Mouse (Mus musculus) c-Kit-positive CD71-negative TER-119-negative erythroid progenitor cells, embryonic 14.5 days (primary cell): ENCODE data around the gene Slc25a29.
A peak's percentile ranks its signal among the peaks of the same experiment; 100 is the strongest.
"Not testable (repeated sequence)": the region's sequence is repeated elsewhere in the genome, so short reads cannot be mapped to it uniquely, and the experiment has no call there.

Source experiments
- DNase-seq: peaks from one replicate; pipeline ENCODE4 v3.0.0-alpha.2; 2013; ENCODE audit warnings: low read depth

Gene Slc25a29

GRCm38 (mm10) chr12:108835840-108836409 is at the start of gene Slc25a29, which contains the start of gene Slc25a47:
TSS of gene Slc25a29 (minus strand) at chr12:108835883.
TSS of gene Slc25a47 (plus strand) at chr12:108836046.
- DNase-seq = peak; percentile 82

- no peak for DNase-seq
Measured at GRCm38 (mm10) chr12:108882776-108883175, 47.1 kb upstream of the Slc25a29 start.

DNA sequence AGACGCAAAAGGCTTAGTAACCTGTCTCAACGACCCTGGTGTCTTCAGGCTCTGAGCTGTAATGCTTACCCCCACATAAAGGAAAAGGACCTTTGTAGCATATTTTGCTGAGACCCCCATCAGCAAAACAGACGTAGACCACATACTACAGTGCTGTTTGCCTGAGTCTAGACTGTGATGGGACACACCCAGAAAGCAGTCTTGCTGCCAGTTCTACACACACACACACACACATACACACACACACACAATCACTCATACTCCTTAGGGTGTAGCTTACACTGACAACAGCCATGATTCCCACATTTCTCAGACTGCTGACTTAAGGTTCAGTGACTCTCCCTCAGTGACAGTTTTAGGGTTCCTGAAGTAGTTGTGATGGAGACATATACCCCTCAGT is 45.5 kb upstream of the Slc25a29 start:
- no peak for DNase-seq

- no peak for DNase-seq
Measured at GRCm38 (mm10) chr12:108880606-108881005, 44.9 kb upstream of the Slc25a29 start.

DNA sequence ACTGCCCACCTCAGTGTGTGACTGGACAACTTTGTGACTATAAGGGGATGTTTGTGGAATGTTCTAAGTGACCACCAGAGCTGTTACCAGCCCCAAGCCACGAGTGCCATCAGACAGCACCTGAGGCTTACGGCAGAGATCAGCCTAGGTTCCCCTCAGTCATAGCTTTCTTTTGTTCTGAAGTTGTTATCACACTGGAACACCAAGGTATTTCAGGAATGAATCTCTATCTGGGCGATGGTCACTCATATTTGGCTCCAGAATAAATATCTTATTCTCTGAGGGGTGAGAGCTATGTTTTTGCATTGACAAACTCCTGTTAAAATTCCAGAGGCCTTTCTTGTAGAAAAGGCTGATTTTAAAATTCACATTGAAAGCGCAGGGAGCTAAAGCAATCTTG is 43.5 kb upstream of the Slc25a29 start:
- DNase-seq = no peak

DNA sequence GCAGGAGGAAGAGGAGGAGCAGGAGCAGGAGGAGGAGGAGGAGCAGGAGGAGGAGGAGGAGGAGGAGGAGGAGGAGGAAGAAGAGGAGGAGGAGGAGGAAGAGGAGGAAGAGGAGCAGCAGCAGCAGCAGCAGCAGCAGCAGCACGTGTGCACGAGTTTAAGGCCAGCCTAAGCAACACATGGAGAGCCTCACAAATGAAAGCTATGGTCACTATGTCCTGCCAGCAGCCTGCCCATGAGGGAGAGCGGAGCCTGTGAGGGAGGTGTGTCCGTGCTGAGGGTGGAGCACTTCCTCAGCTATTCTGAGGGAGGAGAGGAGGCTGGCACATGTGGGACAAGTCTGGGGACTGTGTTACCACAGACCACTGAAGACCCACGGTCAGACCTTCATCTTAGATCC is 37.4 kb upstream of the Slc25a29 start:
- DNase-seq = no peak

DNA sequence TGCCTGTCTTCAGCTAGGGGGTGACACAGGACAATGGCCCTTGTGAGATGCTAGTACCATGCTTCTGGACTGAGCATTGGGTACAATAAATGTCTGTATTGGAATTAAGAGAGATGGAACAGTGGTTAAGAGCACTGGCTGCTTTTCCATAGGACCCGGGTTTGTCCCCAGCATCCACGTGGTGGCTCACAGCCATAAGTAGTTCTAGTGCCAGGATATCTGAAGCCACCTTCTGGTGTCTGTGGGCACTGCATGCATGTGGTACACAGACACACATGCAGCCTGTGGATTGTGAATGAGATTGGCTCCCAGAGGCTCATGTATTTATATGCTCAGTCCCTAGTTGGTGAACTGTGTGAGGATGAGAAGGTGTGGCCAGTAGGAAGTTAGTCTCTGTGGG is 33.9 kb upstream of the Slc25a29 start:
- DNase-seq = peak; percentile 8

- no peak for DNase-seq
Measured at GRCm38 (mm10) chr12:108865007-108865494, 29.4 kb upstream of the Slc25a29 start.

- no peak for DNase-seq
Measured at GRCm38 (mm10) chr12:108858486-108858885, 22.8 kb upstream of the Slc25a29 start.

DNA sequence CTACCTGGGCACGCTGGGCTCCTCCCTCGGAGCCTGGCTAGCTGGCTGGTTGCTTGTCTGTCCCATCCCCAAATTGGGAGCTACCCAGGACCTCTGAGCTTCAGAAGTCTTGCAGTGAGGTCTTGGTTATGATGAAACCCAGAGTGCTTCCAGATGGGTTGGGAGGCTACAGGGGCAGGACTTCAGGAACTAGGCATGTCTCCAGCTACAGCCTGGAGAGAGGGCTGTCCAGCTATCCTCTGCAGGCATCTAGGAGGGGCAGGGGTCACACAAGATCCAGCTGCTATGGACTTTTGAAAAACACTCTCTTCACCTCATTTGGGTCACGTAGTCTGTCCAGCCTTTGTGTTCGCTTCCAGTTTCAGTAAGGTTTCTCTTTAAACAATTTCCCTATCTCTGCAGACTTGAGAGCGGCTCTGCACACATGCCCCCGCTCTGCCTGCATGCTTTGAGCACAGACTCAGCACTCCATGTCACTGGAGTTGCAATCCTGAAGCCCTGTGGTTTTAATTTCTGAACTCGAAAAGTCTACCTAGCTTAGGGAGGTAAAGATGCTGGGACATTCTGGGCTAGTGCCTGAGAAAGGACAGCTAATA is 22.0 kb upstream of the Slc25a29 start:
- no peak for DNase-seq

DNA sequence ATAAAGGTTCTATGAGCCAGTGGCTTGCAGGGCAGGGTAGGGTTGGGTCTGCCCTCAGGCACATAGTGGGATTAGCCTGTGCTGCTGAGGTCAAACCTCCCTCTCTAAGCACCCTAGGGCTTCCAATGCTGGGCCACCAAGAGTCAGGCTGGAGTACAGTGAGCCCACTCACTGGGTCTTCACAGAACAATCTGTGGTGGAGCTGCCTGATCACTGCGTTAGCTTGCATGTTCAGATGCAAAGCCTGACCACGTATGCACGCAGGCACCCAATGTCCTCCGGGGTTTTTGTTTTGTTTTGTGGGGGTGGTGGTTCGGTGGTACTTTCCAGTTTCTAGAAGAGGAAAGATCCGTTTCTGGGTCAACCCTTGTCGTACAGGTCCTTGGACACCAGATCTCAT is 21.4 kb upstream of the Slc25a29 start:
- no peak for DNase-seq

DNA sequence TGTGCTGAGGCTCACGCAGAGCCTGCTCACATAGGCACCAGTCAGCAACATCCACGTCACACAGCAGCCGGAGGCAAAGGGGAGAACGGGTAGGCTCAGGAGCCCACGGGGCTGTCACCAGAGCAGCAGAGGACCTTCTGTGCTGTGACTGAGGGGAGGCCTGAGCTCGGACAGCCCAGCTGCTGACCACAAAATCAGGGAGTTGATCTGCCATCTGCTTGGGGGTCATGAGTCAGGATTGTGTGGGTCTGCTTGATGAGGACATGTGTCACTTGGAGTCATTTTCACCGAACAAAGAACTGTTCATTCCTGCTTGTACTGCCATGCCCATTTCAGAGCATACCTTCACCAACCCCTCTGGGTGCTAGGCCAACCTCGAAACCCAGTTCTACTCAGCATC is 20.5 kb upstream of the Slc25a29 start:
- no peak for DNase-seq

DNA sequence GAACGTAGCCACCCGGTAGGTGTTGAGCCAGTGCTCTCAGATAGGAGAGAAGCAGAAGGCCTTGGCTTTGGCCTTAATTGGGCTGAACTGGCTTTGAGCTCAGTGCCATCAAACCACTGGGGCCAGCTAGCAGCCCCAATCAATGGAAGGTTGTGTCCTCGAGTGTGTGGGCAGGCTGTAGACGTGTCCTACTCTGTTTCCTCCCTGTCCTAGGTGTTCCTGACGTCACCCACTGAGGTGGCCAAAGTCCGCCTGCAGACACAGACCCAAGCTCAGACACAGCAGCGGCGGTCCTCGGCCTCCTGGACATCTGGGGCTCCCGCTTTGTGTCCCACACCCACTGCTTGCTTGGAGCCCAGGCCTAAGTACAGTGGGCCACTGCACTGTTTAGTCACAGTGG is 19.4 kb upstream of the Slc25a29 start:
- no peak for DNase-seq

DNA sequence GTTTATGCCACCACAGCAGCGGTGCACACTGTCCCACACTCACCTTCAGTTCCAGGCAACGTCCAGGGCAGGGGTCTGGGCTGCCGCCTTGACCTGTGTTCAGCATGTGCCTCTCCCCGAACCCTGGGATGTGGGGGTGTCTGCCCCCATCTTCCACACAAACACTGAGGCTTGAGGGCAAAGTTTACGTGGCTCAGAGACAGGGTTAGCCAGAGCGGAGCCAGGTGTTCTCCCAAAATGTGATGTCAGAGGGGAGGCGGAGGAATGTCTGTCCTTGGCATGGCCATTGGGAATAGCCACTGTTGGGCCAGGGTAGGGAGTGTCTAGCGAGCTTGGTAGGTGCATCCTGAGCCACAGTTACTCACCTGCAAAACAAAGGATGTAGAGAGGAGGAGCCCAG is 17.1 kb upstream of the Slc25a29 start:
- DNase-seq = no peak

- DNase-seq = no peak
Measured at GRCm38 (mm10) chr12:108850886-108851285, 15.2 kb upstream of the Slc25a29 start.

DNA sequence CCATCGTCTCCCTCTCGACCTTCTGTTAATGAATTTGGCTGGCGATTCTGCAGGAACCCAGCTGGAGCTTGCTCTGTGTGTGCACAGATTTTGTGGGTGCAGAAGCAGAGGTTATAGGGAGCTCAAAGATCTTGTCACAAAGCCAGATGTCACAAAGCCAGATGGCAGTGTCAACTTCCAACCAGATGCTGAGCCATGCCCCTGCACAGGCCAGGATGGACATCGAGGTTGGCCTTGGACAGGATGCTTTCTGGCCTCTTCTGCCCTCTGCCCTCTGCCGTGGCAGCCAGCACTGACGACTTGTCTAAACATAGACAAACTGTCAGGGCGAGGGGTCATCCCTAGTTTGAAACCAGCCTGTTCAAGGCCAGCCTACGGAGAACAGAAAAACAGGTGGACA is 14.4 kb upstream of the Slc25a29 start:
- no peak for DNase-seq

DNA sequence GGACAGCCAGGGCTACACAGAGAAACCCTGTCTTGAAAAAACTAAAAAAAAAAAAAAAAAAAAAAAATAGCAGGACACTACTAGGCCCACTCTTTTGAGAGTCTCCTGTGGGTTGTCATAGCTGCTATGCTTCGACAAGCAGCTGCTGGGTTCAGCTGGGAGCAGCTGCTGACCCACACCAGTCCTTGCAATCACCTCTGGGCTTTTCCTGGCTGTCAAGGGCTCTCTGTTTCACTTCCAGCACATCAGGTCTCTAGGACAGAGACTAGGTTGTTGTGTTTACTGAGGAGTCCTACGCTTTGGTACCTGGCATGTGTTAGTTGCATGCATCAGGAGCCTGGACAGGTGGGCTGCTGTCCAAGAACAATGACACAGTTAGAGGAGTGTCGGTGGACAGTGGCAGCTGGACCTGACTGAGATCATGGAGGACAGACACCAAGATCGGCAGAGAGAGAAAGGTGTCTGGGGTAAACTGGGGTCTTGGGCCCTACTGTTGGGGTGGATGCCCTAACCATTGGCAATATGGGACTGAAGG is 13.9 kb upstream of the Slc25a29 start:
- no peak for DNase-seq

GRCm38 (mm10) chr12:108848033-108848432 is 12.3 kb upstream of the Slc25a29 start:
- not testable (repeated sequence) for DNase-seq

DNA sequence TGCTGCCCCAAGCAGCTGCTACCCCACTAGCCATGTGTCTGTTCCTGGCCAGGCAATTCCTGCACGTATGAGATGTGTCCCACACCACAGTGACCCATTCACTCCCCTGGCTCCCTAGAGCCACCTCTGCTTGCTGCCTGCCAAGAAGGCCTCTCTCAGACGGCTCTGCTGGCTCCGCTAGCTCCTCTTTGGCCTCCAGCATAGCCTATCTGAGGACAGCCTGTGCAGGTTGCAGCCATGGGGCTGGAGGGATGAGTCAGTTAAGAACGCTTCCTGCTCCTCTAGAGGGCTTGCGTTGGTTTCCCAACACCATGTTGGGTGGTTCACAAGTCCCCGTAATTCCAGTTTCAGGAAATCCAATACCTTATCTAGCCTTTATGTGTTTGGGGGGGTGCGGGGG is 7.0 kb upstream of the Slc25a29 start:
- DNase-seq = no peak

GRCm38 (mm10) chr12:108841181-108841580 is 5.5 kb upstream of the Slc25a29 start:
- no peak for DNase-seq

DNA sequence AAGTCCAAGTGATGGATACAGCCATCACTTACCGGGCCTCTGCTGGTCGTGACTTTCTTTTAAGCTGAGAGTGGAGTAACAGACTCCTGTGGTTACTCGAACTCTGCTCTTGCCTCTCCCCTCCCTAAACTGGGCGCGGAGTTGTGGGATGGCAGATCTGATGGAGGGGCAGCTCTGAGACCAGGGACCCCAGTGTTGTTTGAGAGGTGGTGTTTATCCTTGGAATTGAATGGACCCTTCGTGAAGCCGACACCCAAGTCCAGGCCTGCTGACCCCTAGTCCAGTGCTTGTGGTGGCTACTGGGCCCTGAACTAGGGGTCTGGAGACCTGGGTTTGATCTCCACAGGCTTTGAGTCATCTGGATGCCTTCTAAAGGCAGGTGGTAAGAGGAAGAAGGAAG is 1.0 kb upstream of the Slc25a29 start:
- DNase-seq = no peak

DNA sequence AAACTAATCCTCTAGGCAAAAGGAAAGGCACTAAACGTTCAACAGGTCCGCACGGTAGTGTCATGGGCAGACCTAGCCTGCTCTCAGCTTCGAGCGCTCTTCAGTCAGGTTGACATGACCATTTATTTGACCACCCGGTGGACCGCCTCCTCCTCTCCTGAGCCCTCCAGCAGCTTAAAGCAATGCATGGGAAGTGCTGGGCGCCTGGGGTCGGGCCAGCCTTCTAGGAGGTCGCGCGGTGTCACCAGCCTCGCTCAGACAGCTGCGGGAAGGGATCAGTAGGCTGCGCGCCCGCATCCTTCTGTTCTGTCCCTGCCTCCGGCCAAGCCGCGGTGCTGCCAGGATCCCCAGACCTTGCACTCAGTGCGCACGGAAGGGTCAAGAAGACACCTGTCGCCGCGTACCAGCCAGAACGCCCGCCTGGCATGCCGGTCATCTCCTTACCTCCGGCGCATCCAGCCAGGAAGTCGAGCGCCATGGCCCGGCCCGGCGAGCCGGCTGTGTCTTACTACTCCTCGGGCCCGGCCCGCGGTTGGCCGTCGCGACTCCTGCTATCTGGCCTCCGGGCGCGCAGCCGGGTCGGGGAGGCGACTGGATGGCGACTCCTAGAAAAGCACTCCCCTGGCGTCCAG is 359 bp downstream of the Slc25a29 start:
- no peak for DNase-seq

- no peak for DNase-seq
Measured at GRCm38 (mm10) chr12:108834786-108835185, 897 bp downstream of the Slc25a29 start.
